In the genomic region with DNA sequence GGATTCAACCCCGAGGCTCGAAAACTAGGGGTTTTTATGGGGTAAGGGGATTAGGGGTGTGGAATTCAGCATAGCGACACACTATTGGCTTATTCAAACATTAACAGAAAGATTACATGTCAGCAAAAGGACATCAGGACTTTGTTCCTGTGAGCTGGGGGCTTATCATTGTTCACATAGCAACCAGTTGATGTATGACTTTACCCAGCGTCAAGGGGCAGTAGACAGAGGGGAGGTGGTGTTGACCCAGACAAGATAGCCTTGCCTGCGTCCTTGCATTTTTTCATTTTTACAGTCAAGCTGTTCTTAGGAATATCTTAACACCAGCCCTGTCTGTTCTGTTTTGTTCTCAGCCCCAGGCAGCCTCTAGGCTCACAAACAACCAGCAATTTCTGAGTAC, we compare ENCODE assay signal across 20 mouse cellular contexts. TPM values are rescaled to one million over a fixed set of nuclear protein-coding genes. Genes with fewer than 3 reads are reported as not detected.
"Had no signal": no experiment of that assay in that cellular context is flagged by ENCODE, and none has a peak within 500 bp of the region (broad histone marks: within the 10 kb centered on the region; RNA-seq: fewer than 3 reads in every experiment).

No protein-coding gene starts in this region.

RNA-seq across cellular contexts. Expression of gene Esp6, which starts 14.3 kb away (rescaled TPM):
- polyA plus RNA-seq: cerebellum, adult 2 months; cortical plate, adult 2 months; embryonic facial prominence, embryonic 10.5 days; embryonic facial prominence, embryonic 11.5 days; embryonic facial prominence, embryonic 12.5 days; embryonic facial prominence, embryonic 13.5 days; embryonic facial prominence, embryonic 14.5 days; embryonic facial prominence, embryonic 15.5 days; erythroblast, embryonic 14.5 days; forebrain, embryonic 10.5 days; forebrain, embryonic 11.5 days; forebrain, embryonic 12.5 days; forebrain, embryonic 13.5 days; forebrain, embryonic 14.5 days; forebrain, embryonic 15.5 days; forebrain, embryonic 16.5 days; forebrain, postnatal 0 days; frontal cortex, adult 2 months; gonadal fat pad, adult 2 months; heart, adult 2 months had no signal

RNA-seq across cellular contexts. Expression of gene Esp8, which starts 27.2 kb away (rescaled TPM):
- polyA plus RNA-seq: cerebellum, adult 2 months; cortical plate, adult 2 months; embryonic facial prominence, embryonic 10.5 days; embryonic facial prominence, embryonic 11.5 days; embryonic facial prominence, embryonic 12.5 days; embryonic facial prominence, embryonic 13.5 days; embryonic facial prominence, embryonic 14.5 days; embryonic facial prominence, embryonic 15.5 days; erythroblast, embryonic 14.5 days; forebrain, embryonic 10.5 days; forebrain, embryonic 11.5 days; forebrain, embryonic 12.5 days; forebrain, embryonic 13.5 days; forebrain, embryonic 14.5 days; forebrain, embryonic 15.5 days; forebrain, postnatal 0 days; frontal cortex, adult 2 months; gonadal fat pad, adult 2 months; heart, adult 2 months had no signal

RNA-seq across cellular contexts. Expression of gene Esp4, which starts 51.4 kb away (rescaled TPM):
- polyA plus RNA-seq: cerebellum, adult 2 months; cortical plate, adult 2 months; embryonic facial prominence, embryonic 10.5 days; embryonic facial prominence, embryonic 11.5 days; embryonic facial prominence, embryonic 12.5 days; embryonic facial prominence, embryonic 13.5 days; embryonic facial prominence, embryonic 14.5 days; embryonic facial prominence, embryonic 15.5 days; erythroblast, embryonic 14.5 days; forebrain, embryonic 10.5 days; forebrain, embryonic 11.5 days; forebrain, embryonic 12.5 days; forebrain, embryonic 13.5 days; forebrain, embryonic 14.5 days; forebrain, embryonic 15.5 days; forebrain, embryonic 16.5 days; forebrain, postnatal 0 days; frontal cortex, adult 2 months; gonadal fat pad, adult 2 months; heart, adult 2 months had no signal
